Mouse (Mus musculus) spleen, postnatal 10 days (tissue): ENCODE measurements around the gene Mecr.
"Not testable (repeated sequence)": the region's sequence is repeated elsewhere in the genome, so short reads cannot be mapped to it uniquely, and the experiment has no call there.

Experiments used
- DNase-seq, 2 experiments: peaks; one replicate each; pipeline ENCODE4 v3.0.0; 2021 to 2022; ENCODE audit warnings: low spot score in 2 of 2

Mecr gene

GRCm38 (mm10) chr4:131843290-131843743 lies at the start of gene Mecr:
Gene Mecr (plus strand): TSS chr4:131843470.
- peak; percentile 91 to 96 for DNase-seq

- DNase-seq, result no peak
Measured at GRCm38 (mm10) chr4:131796312-131797080, 46.8 kb upstream of the Mecr start.

- DNase-seq, result no peak
Measured at GRCm38 (mm10) chr4:131797483-131797882, 45.8 kb upstream of the Mecr start.

- no peak for DNase-seq
Measured at GRCm38 (mm10) chr4:131797920-131798319, 45.4 kb upstream of the Mecr start.

GRCm38 (mm10) chr4:131798968-131799367 lies 44.3 kb upstream of the Mecr start:
- no peak for DNase-seq

- DNase-seq, result no peak
Measured at GRCm38 (mm10) chr4:131803846-131804245, 39.4 kb upstream of the Mecr start.

GRCm38 (mm10) chr4:131804732-131805131 lies 38.5 kb upstream of the Mecr start:
- DNase-seq, result not testable (repeated sequence)

GRCm38 (mm10) chr4:131805255-131805654 lies 38.0 kb upstream of the Mecr start:
- no peak for DNase-seq

- DNase-seq, result no peak
Measured at GRCm38 (mm10) chr4:131812458-131812857, 30.8 kb upstream of the Mecr start.

GRCm38 (mm10) chr4:131813798-131814197 lies 29.5 kb upstream of the Mecr start:
- DNase-seq, result no peak

GRCm38 (mm10) chr4:131814869-131815268 lies 28.4 kb upstream of the Mecr start:
- no peak for DNase-seq

- DNase-seq, result no peak
Measured at GRCm38 (mm10) chr4:131815774-131816173, 27.5 kb upstream of the Mecr start.

- DNase-seq, result no peak
Measured at GRCm38 (mm10) chr4:131818926-131819325, 24.3 kb upstream of the Mecr start.

- DNase-seq, result no peak
Measured at GRCm38 (mm10) chr4:131821161-131821731, 22.0 kb upstream of the Mecr start.

- no peak for DNase-seq
Measured at GRCm38 (mm10) chr4:131822583-131822982, 20.7 kb upstream of the Mecr start.

- DNase-seq, result no peak
Measured at GRCm38 (mm10) chr4:131824939-131825338, 18.3 kb upstream of the Mecr start.

GRCm38 (mm10) chr4:131825830-131826229 lies 17.4 kb upstream of the Mecr start:
- peak; percentile 41 to 77 for DNase-seq

- DNase-seq, result no peak
Measured at GRCm38 (mm10) chr4:131826905-131827304, 16.4 kb upstream of the Mecr start.

GRCm38 (mm10) chr4:131829123-131829522 lies 14.1 kb upstream of the Mecr start:
- no peak for DNase-seq

- DNase-seq, result no peak
Measured at GRCm38 (mm10) chr4:131831546-131832045, 11.7 kb upstream of the Mecr start.

GRCm38 (mm10) chr4:131832759-131833407 lies 10.4 kb upstream of the Mecr start:
- DNase-seq, result no peak

- no peak for DNase-seq
Measured at GRCm38 (mm10) chr4:131833971-131834609, 9.2 kb upstream of the Mecr start.
